Mouse (Mus musculus) MEL (cell line): ENCODE measurements around the gene Tfap4.

Experiments used
- CTCF ChIP-seq, 3 experiments: IDR thresholded peaks in 2 of 3; conservative IDR thresholded peaks in 1 of 3; 2 replicates each; pipeline ENCODE4 v1.5.1; 2011 to 2012; ENCODE audit warnings: low read length in 3 of 3, low read depth in 2 of 3, mild to moderate bottlenecking in 2 of 3, improper control_type of control experiment in 1 of 3, inconsistent platforms in 1 of 3, mixed read lengths in 1 of 3, moderate library complexity in 1 of 3; ENCODE audit not compliant: control insufficient read depth in 1 of 3, insufficient read depth in 1 of 3, poor library complexity in 1 of 3, severe bottlenecking in 1 of 3
- EP300 ChIP-seq, 2 experiments: IDR thresholded peaks; 2 replicates each; pipeline ENCODE4 v1.6.1; 2011; ENCODE audit warnings: improper control_type of control experiment in 2 of 2, low read length in 2 of 2, low read depth in 1 of 2, mild to moderate bottlenecking in 1 of 2
- KAT2A ChIP-seq: conservative IDR thresholded peaks from 2 replicates; pipeline ENCODE4 v1.6.1; 2012; ENCODE audit warnings: low read depth, low read length, improper control_type of control experiment, inconsistent platforms
- MEF2A ChIP-seq: IDR thresholded peaks from 2 replicates; pipeline ENCODE4 v1.6.1; 2014; ENCODE audit warnings: low read depth, mild to moderate bottlenecking, inconsistent platforms, low read length, improper control_type of control experiment; ENCODE audit not compliant: poor library complexity, insufficient replicate concordance, severe bottlenecking; ENCODE audit errors: extremely low read depth
- SMC3 ChIP-seq: IDR thresholded peaks from 2 replicates; pipeline ENCODE4 v1.6.1; 2011; ENCODE audit warnings: low read depth, low read length, improper control_type of control experiment
- ZNF384 ChIP-seq: IDR thresholded peaks from 2 replicates; pipeline ENCODE4 v1.6.1; 2012; ENCODE audit warnings: low read depth, mild to moderate bottlenecking, inconsistent platforms, low read length, improper control_type of control experiment

GRCm38 (mm10) chr16:4500598-4501385 lies 58.9 kb downstream of the Tfap4 start:
- TF ChIP-seq KAT2A (no peak), MEF2A (no peak), CTCF (IDR thresholded peaks at IDR 0.05 in 2 of 3, conservative IDR thresholded peaks at IDR 0.05 in 1 of 3; ENCODE audit: control insufficient read depth in 1 of 3, insufficient read depth in 1 of 3, low read depth in 2 of 3, low read length in 3 of 3, poor library complexity in 1 of 3, severe bottlenecking in 1 of 3) (no peak), EP300 (IDR thresholded peaks at IDR 0.05; ENCODE audit: low read depth in 1 of 2, low read length in 2 of 2) (no peak), SMC3 (no peak), ZNF384 (no peak)
